Mouse (Mus musculus): Measurements from ENCODE around the gene Asb6. TPM values are rescaled to one million over a fixed set of nuclear protein-coding genes. Genes with fewer than 3 reads are reported as not detected.

The Asb6 gene
- polyA plus RNA-seq, 1 experiment from 2014 or later: 26.6 TPM

- DNase-seq (ENCODE audit: low spot score): peak; percentile 81
- Histone ChIP-seq H3K4me2 (ENCODE audit: low read depth, low read length) (peak overlapping the region; percentile 63), H3K9me3 (ENCODE audit: control insufficient read depth, low read length) (no peaks in the 10 kb centered on the region), H3K27ac (replicated peaks; ENCODE audit: low read depth, low read length) (peak overlapping the region; percentile 78), H3K9ac (ENCODE audit: low read depth, low read length) (peak overlapping the region; percentile 59), H3K4me3 (ENCODE audit: low read depth, low read length) (peak overlapping the region; percentile 35), H3K36me3 (ENCODE audit: control insufficient read depth, insufficient read depth, low read length) (no peaks in the 10 kb centered on the region), H3K4me1 (ENCODE audit: control insufficient read depth, insufficient read depth, low read length) (peaks cover 24% of the 10 kb centered on the region), H3K27me3 (replicated peaks; ENCODE audit: control insufficient read depth, insufficient read depth, low read length) (no peaks in the 10 kb centered on the region)
- WGBS: 2% methylated on average over 25 of the region's 35 CpGs
- ATAC-seq (ENCODE audit: low read depth): peak; percentile 77
Observed at GRCm38 (mm10) chr2:30864968-30865381, 34.8 kb upstream of the Asb6 start.

GRCm38 (mm10) chr2:30863574-30863973 is 33.4 kb upstream of the Asb6 start:
- H3K27ac ChIP-seq (replicated peaks; ENCODE audit: low read depth, low read length): peak overlapping the region; percentile 78; the same call in 1 of the 2 replicates
- H3K4me3 ChIP-seq (ENCODE audit: low read depth, low read length): no peak overlapping the region
- H3K9me3 ChIP-seq (ENCODE audit: control insufficient read depth, low read length): no peaks in the 10 kb centered on the region
- no peak overlapping the region for H3K9ac ChIP-seq (ENCODE audit: low read depth, low read length)
- DNase-seq (ENCODE audit: low spot score) (no peak), ATAC-seq (ENCODE audit: low read depth) (no peak)
- 54% methylated on average over 9 of the region's 9 CpGs for WGBS
- H3K36me3 ChIP-seq (ENCODE audit: control insufficient read depth, insufficient read depth, low read length): no peaks in the 10 kb centered on the region
- H3K4me2 ChIP-seq (ENCODE audit: low read depth, low read length): no peak overlapping the region
- H3K4me1 ChIP-seq (ENCODE audit: control insufficient read depth, insufficient read depth, low read length): peaks cover 35% of the 10 kb centered on the region
- H3K27me3 ChIP-seq (replicated peaks; ENCODE audit: control insufficient read depth, insufficient read depth, low read length): no peaks in the 10 kb centered on the region

GRCm38 (mm10) chr2:30862081-30862480 is 31.9 kb upstream of the Asb6 start:
- Histone ChIP-seq H3K36me3 (ENCODE audit: control insufficient read depth, insufficient read depth, low read length) (no peaks in the 10 kb centered on the region), H3K27ac (replicated peaks; ENCODE audit: low read depth, low read length) (no peak overlapping the region), H3K27me3 (replicated peaks; ENCODE audit: control insufficient read depth, insufficient read depth, low read length) (no peaks in the 10 kb centered on the region), H3K9me3 (ENCODE audit: control insufficient read depth, low read length) (no peaks in the 10 kb centered on the region), H3K4me1 (ENCODE audit: control insufficient read depth, insufficient read depth, low read length) (peaks cover 49% of the 10 kb centered on the region), H3K4me2 (ENCODE audit: low read depth, low read length) (no peak overlapping the region), H3K4me3 (ENCODE audit: low read depth, low read length) (no peak overlapping the region), H3K9ac (ENCODE audit: low read depth, low read length) (no peak overlapping the region)
- DNase-seq (ENCODE audit: low spot score): no peak
- WGBS: 74% methylated on average over 4 of the region's 4 CpGs
- ATAC-seq (ENCODE audit: low read depth): no peak

- Histone ChIP-seq H3K4me3 (ENCODE audit: low read depth, low read length) (no peak overlapping the region), H3K4me2 (ENCODE audit: low read depth, low read length) (no peak overlapping the region), H3K36me3 (ENCODE audit: control insufficient read depth, insufficient read depth, low read length) (no peaks in the 10 kb centered on the region), H3K27ac (replicated peaks; ENCODE audit: low read depth, low read length) (no peak overlapping the region), H3K9ac (ENCODE audit: low read depth, low read length) (no peak overlapping the region), H3K4me1 (ENCODE audit: control insufficient read depth, insufficient read depth, low read length) (peaks cover 45% of the 10 kb centered on the region), H3K27me3 (replicated peaks; ENCODE audit: control insufficient read depth, insufficient read depth, low read length) (no peaks in the 10 kb centered on the region), H3K9me3 (ENCODE audit: control insufficient read depth, low read length) (no peaks in the 10 kb centered on the region)
- ATAC-seq (ENCODE audit: low read depth) (no peak), DNase-seq (ENCODE audit: low spot score) (no peak)
- 72% methylated on average over 5 of the region's 5 CpGs for WGBS
Observed at GRCm38 (mm10) chr2:30859782-30860181, 29.6 kb upstream of the Asb6 start.

- 73% methylated on average over 6 of the region's 6 CpGs for WGBS
Observed at GRCm38 (mm10) chr2:30857076-30857475, 26.9 kb upstream of the Asb6 start.

GRCm38 (mm10) chr2:30852771-30853313 is 22.7 kb upstream of the Asb6 start:
- H3K9me3 ChIP-seq (ENCODE audit: control insufficient read depth, low read length): no peaks in the 10 kb centered on the region

More at GRCm38 (mm10) chr2:30857076-30857475, 26.9 kb upstream of the Asb6 start:
- Histone ChIP-seq H3K4me1 (ENCODE audit: control insufficient read depth, insufficient read depth, low read length) (peaks cover 54% of the 10 kb centered on the region), H3K9me3 (ENCODE audit: control insufficient read depth, low read length) (no peaks in the 10 kb centered on the region), H3K4me3 (ENCODE audit: low read depth, low read length) (no peak overlapping the region), H3K27me3 (replicated peaks; ENCODE audit: control insufficient read depth, insufficient read depth, low read length) (no peaks in the 10 kb centered on the region), H3K27ac (replicated peaks; ENCODE audit: low read depth, low read length) (no peak overlapping the region), H3K4me2 (ENCODE audit: low read depth, low read length) (no peak overlapping the region), H3K36me3 (ENCODE audit: control insufficient read depth, insufficient read depth, low read length) (no peaks in the 10 kb centered on the region), H3K9ac (ENCODE audit: low read depth, low read length) (no peak overlapping the region)
- ATAC-seq (ENCODE audit: low read depth) (no peak), DNase-seq (ENCODE audit: low spot score) (no peak)

GRCm38 (mm10) chr2:30850581-30850980 is 20.4 kb upstream of the Asb6 start:
- Histone ChIP-seq H3K4me1 (ENCODE audit: control insufficient read depth, insufficient read depth, low read length) (peaks cover 58% of the 10 kb centered on the region), H3K4me3 (ENCODE audit: low read depth, low read length) (no peak overlapping the region), H3K4me2 (ENCODE audit: low read depth, low read length) (peak overlapping the region; percentile 8; the same call in 1 of the 2 replicates), H3K27ac (replicated peaks; ENCODE audit: low read depth, low read length) (no peak overlapping the region), H3K27me3 (replicated peaks; ENCODE audit: control insufficient read depth, insufficient read depth, low read length) (no peaks in the 10 kb centered on the region), H3K9ac (ENCODE audit: low read depth, low read length) (no peak overlapping the region), H3K36me3 (ENCODE audit: control insufficient read depth, insufficient read depth, low read length) (no peaks in the 10 kb centered on the region), H3K9me3 (ENCODE audit: control insufficient read depth, low read length) (no peaks in the 10 kb centered on the region)
- WGBS: 14% methylated on average over 6 of the region's 6 CpGs
- ATAC-seq (ENCODE audit: low read depth) (no peak), DNase-seq (ENCODE audit: low spot score) (no peak)

More at GRCm38 (mm10) chr2:30852771-30853313, 22.7 kb upstream of the Asb6 start:
- Histone ChIP-seq H3K36me3 (ENCODE audit: control insufficient read depth, insufficient read depth, low read length) (no peaks in the 10 kb centered on the region), H3K4me3 (ENCODE audit: low read depth, low read length) (no peak overlapping the region), H3K9ac (ENCODE audit: low read depth, low read length) (no peak overlapping the region), H3K27me3 (replicated peaks; ENCODE audit: control insufficient read depth, insufficient read depth, low read length) (no peaks in the 10 kb centered on the region), H3K4me2 (ENCODE audit: low read depth, low read length) (peak overlapping the region; percentile 30), H3K4me1 (ENCODE audit: control insufficient read depth, insufficient read depth, low read length) (peaks cover 62% of the 10 kb centered on the region), H3K27ac (replicated peaks; ENCODE audit: low read depth, low read length) (peak overlapping the region; percentile 87)
- WGBS: 16% methylated on average over 20 of the region's 20 CpGs
- ATAC-seq (ENCODE audit: low read depth) (peak; percentile 58), DNase-seq (ENCODE audit: low spot score) (peak; percentile 86)

GRCm38 (mm10) chr2:30848184-30848583 is 18.1 kb upstream of the Asb6 start:
- Histone ChIP-seq H3K27ac (replicated peaks; ENCODE audit: low read depth, low read length) (peak overlapping the region; percentile 66), H3K4me2 (ENCODE audit: low read depth, low read length) (peak overlapping the region; percentile 76), H3K27me3 (replicated peaks; ENCODE audit: control insufficient read depth, insufficient read depth, low read length) (no peaks in the 10 kb centered on the region; the same call in none of the 2 replicates), H3K4me3 (ENCODE audit: low read depth, low read length) (peak overlapping the region; percentile 78; the same call in 1 of the 2 replicates), H3K4me1 (ENCODE audit: control insufficient read depth, insufficient read depth, low read length) (peaks cover 47% of the 10 kb centered on the region), H3K9me3 (ENCODE audit: control insufficient read depth, low read length) (no peaks in the 10 kb centered on the region), H3K36me3 (ENCODE audit: control insufficient read depth, insufficient read depth, low read length) (no peaks in the 10 kb centered on the region), H3K9ac (ENCODE audit: low read depth, low read length) (no peak overlapping the region)
- ATAC-seq (ENCODE audit: low read depth) (no peak), DNase-seq (ENCODE audit: low spot score) (peak; percentile 67)
- 28% methylated on average over 8 of the region's 8 CpGs for WGBS

GRCm38 (mm10) chr2:30846723-30847122 is 16.6 kb upstream of the Asb6 start:
- no peak for DNase-seq (ENCODE audit: low spot score)
- Histone ChIP-seq H3K9me3 (ENCODE audit: control insufficient read depth, low read length) (no peaks in the 10 kb centered on the region), H3K4me3 (ENCODE audit: low read depth, low read length) (peak overlapping the region; percentile 78), H3K4me1 (ENCODE audit: control insufficient read depth, insufficient read depth, low read length) (peaks cover 38% of the 10 kb centered on the region), H3K4me2 (ENCODE audit: low read depth, low read length) (peak overlapping the region; percentile 76), H3K9ac (ENCODE audit: low read depth, low read length) (peak overlapping the region; percentile 92), H3K36me3 (ENCODE audit: control insufficient read depth, insufficient read depth, low read length) (no peaks in the 10 kb centered on the region), H3K27me3 (replicated peaks; ENCODE audit: control insufficient read depth, insufficient read depth, low read length) (no peaks in the 10 kb centered on the region; the same call in none of the 2 replicates), H3K27ac (replicated peaks; ENCODE audit: low read depth, low read length) (peak overlapping the region; percentile 29; the same call in 1 of the 2 replicates)
- ATAC-seq (ENCODE audit: low read depth): no peak
- WGBS: 16% methylated on average over 6 of the region's 6 CpGs
